Mouse (Mus musculus) liver (tissue): ENCODE measurements around the gene Olfr1298.

Experiments used
- DNase-seq: peaks from one replicate; pipeline ENCODE4 v3.0.0-alpha.2; 2020; ENCODE audit warnings: mixed read lengths

The Olfr1298 gene

GRCm38 (mm10) chr2:111649101-111649500 is at the start of gene Olfr1298:
Gene Olfr1298, minus strand, starts transcription at chr2:111649201.
- DNase-seq = no peak

- no peak for DNase-seq
These were observed 12.1 kb upstream of the Olfr1298 start, which contains the start of gene Olfr1299 for GRCm38 (mm10) chr2:111661119-111661518. Gene Olfr1299, plus strand, starts transcription at chr2:111661419.

- DNase-seq = no peak
These were observed 22.6 kb downstream of the Olfr1298 start, which contains the start of gene Olfr1297 for GRCm38 (mm10) chr2:111626397-111626796. Gene Olfr1297, minus strand, starts transcription at chr2:111626497.
